Mouse (Mus musculus) small intestine, adult 2 months (tissue): ENCODE data around the gene Mindy4.

Source experiments
- CTCF ChIP-seq: fragments of 200-500 bp; IDR thresholded peaks from 2 replicates; pipeline ENCODE4 v1.5.1; 2012; ENCODE audit warnings: low read depth, mild to moderate bottlenecking, control low read depth, inconsistent platforms, low read length, moderate library complexity, mixed read lengths; ENCODE audit not compliant: insufficient replicate concordance, insufficient read length; ENCODE audit errors: extremely low read depth
- POLR2A ChIP-seq: fragments of 200-500 bp; IDR thresholded peaks from 2 replicates; pipeline ENCODE4 v1.6.1; 2012; ENCODE audit warnings: low read depth, mild to moderate bottlenecking, control low read depth, inconsistent platforms, low read length, moderate library complexity

DNA sequence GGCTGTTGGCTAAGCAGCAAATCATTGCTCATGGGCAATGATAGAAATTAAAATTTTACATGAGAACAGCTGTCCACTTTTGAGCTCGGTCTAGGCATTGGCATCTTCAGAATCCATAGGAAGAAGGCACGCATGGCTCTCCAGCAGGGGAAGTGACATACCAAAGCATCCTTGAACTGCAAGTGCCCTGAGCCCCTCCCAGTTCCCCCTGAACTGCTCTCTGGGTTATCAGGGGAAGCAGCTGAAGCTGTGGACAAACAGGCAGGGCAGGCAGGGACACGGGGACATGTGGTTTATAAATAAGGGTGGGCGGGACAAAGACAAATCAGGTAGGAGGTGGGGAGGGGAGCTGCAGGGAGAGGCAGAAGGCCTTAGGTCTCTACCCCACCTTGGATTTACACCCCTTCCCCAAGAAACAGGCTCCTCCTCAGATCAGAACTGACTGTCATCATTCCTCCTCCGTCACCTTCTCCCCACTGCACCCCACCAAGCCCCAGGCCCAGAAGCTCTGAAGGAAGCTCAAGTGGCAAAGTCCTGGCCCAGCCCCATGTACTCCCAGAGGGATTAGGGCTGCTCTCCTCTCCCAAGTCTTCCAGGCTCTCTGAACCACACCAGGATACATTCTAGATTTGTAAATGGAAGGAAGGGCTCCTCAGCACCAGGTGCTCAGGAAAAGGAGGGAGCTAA is 153.0 kb downstream of the Mindy4 start:
- TF ChIP-seq CTCF = no peak
- no peak for TF ChIP-seq POLR2A
